Mouse (Mus musculus): ENCODE measurements around the gene St6galnac4.

DNA sequence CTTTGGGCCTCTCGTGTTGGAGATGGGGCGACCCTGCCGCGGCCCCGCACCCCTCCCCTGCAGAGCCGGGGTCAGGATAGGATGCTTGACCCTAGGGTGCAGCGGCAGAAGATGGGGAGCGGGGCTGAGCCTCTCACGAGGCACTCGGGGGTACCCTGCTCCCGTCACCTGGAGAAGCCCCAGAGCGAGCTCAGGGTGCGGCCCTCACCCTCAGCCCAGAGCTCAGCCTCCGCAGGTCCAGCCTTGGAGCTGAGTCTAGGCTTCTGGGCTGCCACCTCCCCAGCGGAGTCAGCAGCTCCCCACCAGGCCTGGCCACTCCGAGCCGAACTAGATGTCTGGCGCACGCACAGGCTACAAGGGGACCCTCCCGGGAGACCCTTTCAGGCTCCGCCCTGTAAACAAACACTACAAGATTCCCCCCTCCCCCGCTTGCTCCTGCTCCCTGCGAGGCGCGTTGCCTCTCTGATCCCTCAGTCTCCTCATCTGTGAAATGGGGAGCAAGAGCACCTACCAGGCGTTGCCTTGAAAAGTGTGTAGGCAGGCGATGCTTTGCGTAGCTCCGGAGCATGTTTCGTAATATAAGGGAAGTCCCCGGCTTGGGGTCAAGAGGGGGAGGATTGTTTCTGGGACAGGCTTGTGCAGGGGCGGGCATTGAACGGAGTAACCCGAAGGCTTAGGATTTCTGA, 20.5 kb downstream of the St6galnac4 start:
- TF ChIP-seq POLR2A (IDR thresholded peaks at IDR 0.05; ENCODE audit: borderline replicate concordance, extremely low read depth, insufficient read depth, insufficient read length, poor library complexity, severe bottlenecking) (no peak), CTCF (IDR thresholded peaks at IDR 0.05; ENCODE audit: borderline replicate concordance, extremely low read depth, insufficient read depth, insufficient read length) (no peak)
